Comparison of ENCODE assay signal across 21 mouse cellular contexts in the genomic region with DNA sequence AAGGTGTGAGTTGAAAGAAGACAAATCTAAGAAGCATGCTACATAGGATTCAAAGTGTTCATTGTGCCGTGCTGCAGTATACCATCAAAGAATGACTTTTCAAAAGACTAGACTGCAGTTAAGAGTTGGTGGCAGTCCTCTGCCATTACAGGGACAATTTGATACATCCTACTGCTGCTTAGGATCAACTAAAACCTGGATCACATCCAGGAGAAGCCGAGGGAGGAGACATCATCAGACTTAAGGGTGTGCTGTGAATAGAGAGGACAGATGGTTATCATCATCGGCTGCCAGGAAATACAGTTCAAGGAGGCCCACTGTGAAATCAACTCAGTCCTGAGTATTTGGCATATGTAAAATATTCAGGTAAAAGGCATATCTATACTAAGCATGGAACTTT.
A peak's percentile ranks its signal among the peaks of the same experiment; 100 is the strongest.
DNase-seq lines count a peak whose midpoint lies in the region; ATAC-seq lines count a peak whose summit lies in the region.
"Had no signal": no experiment of that assay in that cellular context is flagged by ENCODE, and none has a peak within 500 bp of the region (broad histone marks: within the 10 kb centered on the region; RNA-seq: fewer than 3 reads in every experiment).

No protein-coding gene starts in this region.

- H3K4me1 ChIP-seq in forebrain, embryonic 13.5 days, result no peaks in the 10 kb centered on the region
- H3K4me1 ChIP-seq in forebrain, embryonic 16.5 days (replicated peaks; ENCODE audit: control insufficient read depth, insufficient read depth, low read length), result peaks cover 4% of the 10 kb centered on the region
- H3K4me1 ChIP-seq: hindbrain, embryonic 10.5 days; limb, embryonic 12.5 days; midbrain, embryonic 10.5 days had no signal

- no peak overlapping the region for H3K4me2 ChIP-seq in forebrain, embryonic 13.5 days
- no peak overlapping the region for H3K4me2 ChIP-seq in forebrain, embryonic 16.5 days (ENCODE audit: low read length)
- H3K4me2 ChIP-seq: limb, embryonic 12.5 days had no signal

- H3K27me3 ChIP-seq in forebrain, embryonic 13.5 days, result no peaks in the 10 kb centered on the region
- no peaks in the 10 kb centered on the region for H3K27me3 ChIP-seq in forebrain, embryonic 16.5 days (replicated peaks; ENCODE audit: control insufficient read depth, insufficient read depth, low read length)
- H3K27me3 ChIP-seq: limb, embryonic 12.5 days had no signal

- peak; percentile 41; the same call in 1 of the 2 replicates for ATAC-seq in forebrain, embryonic 13.5 days
- ATAC-seq in forebrain, embryonic 16.5 days, result no peak; the same call in 1 of the 2 replicates
- ATAC-seq: activated CD4-positive, CD25-positive, alpha-beta regulatory T cell, adult 4 months; inflammation-experienced regulatory T-cells, adult 6 months; Patski had no signal

- intact Hi-C loops in left cerebral cortex, postnatal 4 days (cut with DNase I), result loop anchor here (10.0 kb wide), 1 partner anchor 387 kb away; a partner anchor contains a TSS
- intact Hi-C loops in left cerebral cortex, postnatal 36 days (cut with DNase I), result no loop called here

- H3K27ac ChIP-seq in forebrain, embryonic 13.5 days, result no peak overlapping the region
- H3K27ac ChIP-seq in forebrain, embryonic 16.5 days (ENCODE audit: low read length), result no peak overlapping the region
- H3K27ac ChIP-seq: hindbrain, embryonic 10.5 days; limb, embryonic 12.5 days; liver, embryonic 14.5 days; midbrain, embryonic 10.5 days had no signal

- peak; percentile 23 for DNase-seq in left cerebral cortex, postnatal 4 days
- DNase-seq in left cerebral cortex, postnatal 36 days (ENCODE audit: low spot score in 2 of 2), result no peak
- DNase-seq in brain, adult 2 months (ENCODE audit: low read depth, low spot score), result peak; percentile 45
- peak; percentile 60 to 82 for DNase-seq in cerebellum, postnatal 14 days
- DNase-seq in thymus, postnatal 0 days (ENCODE audit: low spot score), result no peak
- DNase-seq: adrenal gland, postnatal 14 days; gastrocnemius, postnatal 25 days; kidney, adult 8-10 months; layer of hippocampus, postnatal 36 days; lung, postnatal 4 days; thymus, postnatal 36 days had no signal

- no peaks in the 10 kb centered on the region for H3K9me3 ChIP-seq in forebrain, embryonic 13.5 days (replicated peaks)
- no peaks in the 10 kb centered on the region for H3K9me3 ChIP-seq in forebrain, embryonic 16.5 days (ENCODE audit: control insufficient read depth, low read length)
- H3K9me3 ChIP-seq: hindbrain, embryonic 10.5 days; limb, embryonic 12.5 days; midbrain, embryonic 10.5 days had no signal

- WGBS in forebrain, embryonic 13.5 days, result 64% methylated on average over 3 of the region's 3 CpGs
- 52% methylated on average over 3 of the region's 3 CpGs for WGBS in forebrain, embryonic 16.5 days

- no peak overlapping the region for H3K4me3 ChIP-seq in forebrain, embryonic 13.5 days
- no peak overlapping the region for H3K4me3 ChIP-seq in forebrain, embryonic 16.5 days (replicated peaks; ENCODE audit: low read length)
- H3K4me3 ChIP-seq: erythroblast, embryonic 14.5 days; hindbrain, embryonic 10.5 days; limb, embryonic 12.5 days; midbrain, embryonic 10.5 days had no signal

- no peaks in the 10 kb centered on the region for H3K36me3 ChIP-seq in forebrain, embryonic 13.5 days (ENCODE audit: poor library complexity, severe bottlenecking)
- no peaks in the 10 kb centered on the region for H3K36me3 ChIP-seq in forebrain, embryonic 16.5 days (ENCODE audit: control insufficient read depth, insufficient read depth)
- H3K36me3 ChIP-seq: hindbrain, embryonic 10.5 days; limb, embryonic 12.5 days; midbrain, embryonic 10.5 days had no signal

- no peak overlapping the region for H3K9ac ChIP-seq in forebrain, embryonic 13.5 days
- no peak overlapping the region for H3K9ac ChIP-seq in forebrain, embryonic 16.5 days (replicated peaks; ENCODE audit: low read depth, low read length)
- H3K9ac ChIP-seq: limb, embryonic 12.5 days; liver, embryonic 14.5 days had no signal

Comparison
In these comparisons a context has a peak if more than half of its experiments do, and no peak if none do; other contexts are left out.
1. DNase-seq: peak in left cerebral cortex, postnatal 4 days (single experiment), brain, adult 2 months (single experiment) and cerebellum, postnatal 14 days (2 of 2); none in left cerebral cortex, postnatal 36 days (0 of 2) and thymus, postnatal 0 days (single experiment).